Mouse (Mus musculus): ENCODE measurements around the gene Mycl. TPM values are rescaled to one million over a fixed set of nuclear protein-coding genes. Genes with fewer than 3 reads are reported as not detected.

The Mycl gene
- polyA plus RNA-seq, 1 experiment from 2014 or later = 82.3 TPM

- no peak overlapping the region for H3K27ac ChIP-seq
- no peak overlapping the region for H3K4me3 ChIP-seq
- H3K27me3 ChIP-seq (ENCODE audit: insufficient read depth, poor library complexity, severe bottlenecking) = no peaks in the 10 kb centered on the region
- WGBS = 95% methylated on average over 2 of the region's 2 CpGs
- H3K4me1 ChIP-seq (replicated peaks) = peaks cover 10% of the 10 kb centered on the region; the same call in 1 of the 2 replicates
- no peak for DNase-seq (ENCODE audit: low spot score)
- H3K36me3 ChIP-seq = peaks cover 88% of the 10 kb centered on the region
- no peaks in the 10 kb centered on the region for H3K9me3 ChIP-seq
Measured at GRCm38 (mm10) chr4:123035636-123036035, 40.2 kb downstream of the Mycl start.

- Histone ChIP-seq H3K27me3 (ENCODE audit: insufficient read depth, poor library complexity, severe bottlenecking) (no peaks in the 10 kb centered on the region), H3K9me3 (no peaks in the 10 kb centered on the region), H3K4me3 (no peak overlapping the region), H3K36me3 (peaks cover 86% of the 10 kb centered on the region), H3K27ac (no peak overlapping the region; the same call in 1 of the 2 replicates), H3K4me1 (replicated peaks) (peaks cover 8% of the 10 kb centered on the region; the same call in 1 of the 2 replicates)
- DNase-seq (ENCODE audit: low spot score) = no peak
- WGBS = 72% methylated on average over 3 of the region's 3 CpGs
Measured at GRCm38 (mm10) chr4:123036710-123037109, 41.3 kb downstream of the Mycl start.

- 0 out of 2 replicates have a peak, but pooled peaks cover 5% of the 10 kb centered on the region for H3K4me1 ChIP-seq (replicated peaks)
- DNase-seq (ENCODE audit: low spot score) = no peak
- H3K27ac ChIP-seq = no peak overlapping the region
- H3K36me3 ChIP-seq = peaks cover 90% of the 10 kb centered on the region
- H3K4me3 ChIP-seq = no peak overlapping the region
- H3K9me3 ChIP-seq = no peaks in the 10 kb centered on the region
- H3K27me3 ChIP-seq (ENCODE audit: insufficient read depth, poor library complexity, severe bottlenecking) = no peaks in the 10 kb centered on the region
- 95% methylated on average over 6 of the region's 6 CpGs for WGBS
Measured at GRCm38 (mm10) chr4:123041131-123041530, 45.7 kb downstream of the Mycl start.

DNA sequence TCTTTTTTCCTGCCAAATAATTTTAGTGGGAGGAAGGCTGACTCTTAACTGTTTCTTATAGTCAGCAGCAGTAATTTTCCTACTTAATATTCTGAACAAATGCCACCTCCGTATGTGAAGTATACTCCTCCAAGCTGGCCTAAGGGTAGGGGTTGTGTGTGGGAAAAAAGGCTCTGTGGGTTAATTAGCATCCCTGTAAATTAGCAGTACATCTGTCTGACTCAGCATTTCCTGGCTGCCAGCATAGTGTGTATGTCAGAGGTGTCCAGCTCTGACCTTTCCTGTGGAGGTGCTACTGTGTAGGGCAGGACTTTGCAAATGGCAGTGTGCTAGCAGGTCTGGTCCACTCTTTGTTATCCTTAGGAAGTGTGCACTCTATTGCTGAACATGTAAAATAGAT lies 48.4 kb downstream of the Mycl start:
- Histone ChIP-seq H3K9me3 (no peaks in the 10 kb centered on the region), H3K27me3 (ENCODE audit: insufficient read depth, poor library complexity, severe bottlenecking) (no peaks in the 10 kb centered on the region), H3K27ac (no peak overlapping the region), H3K36me3 (peaks cover 96% of the 10 kb centered on the region), H3K4me1 (replicated peaks) (no peaks in the 10 kb centered on the region), H3K4me3 (no peak overlapping the region)
- DNase-seq (ENCODE audit: low spot score) = no peak
- WGBS = 92% methylated on average over 1 of the region's 1 CpGs

GRCm38 (mm10) chr4:123044842-123045241 lies 49.4 kb downstream of the Mycl start:
- H3K36me3 ChIP-seq = peaks cover 96% of the 10 kb centered on the region
- 95% methylated on average over 4 of the region's 4 CpGs for WGBS
- no peak for DNase-seq (ENCODE audit: low spot score)

GRCm38 (mm10) chr4:123046300-123046699 lies 50.8 kb downstream of the Mycl start:
- H3K9me3 ChIP-seq = no peaks in the 10 kb centered on the region

More at GRCm38 (mm10) chr4:123044842-123045241, 49.4 kb downstream of the Mycl start:
- no peaks in the 10 kb centered on the region for H3K4me1 ChIP-seq (replicated peaks)
- no peaks in the 10 kb centered on the region for H3K27me3 ChIP-seq (ENCODE audit: insufficient read depth, poor library complexity, severe bottlenecking)
- no peaks in the 10 kb centered on the region for H3K9me3 ChIP-seq
- H3K27ac ChIP-seq = no peak overlapping the region
- H3K4me3 ChIP-seq = no peak overlapping the region

DNA sequence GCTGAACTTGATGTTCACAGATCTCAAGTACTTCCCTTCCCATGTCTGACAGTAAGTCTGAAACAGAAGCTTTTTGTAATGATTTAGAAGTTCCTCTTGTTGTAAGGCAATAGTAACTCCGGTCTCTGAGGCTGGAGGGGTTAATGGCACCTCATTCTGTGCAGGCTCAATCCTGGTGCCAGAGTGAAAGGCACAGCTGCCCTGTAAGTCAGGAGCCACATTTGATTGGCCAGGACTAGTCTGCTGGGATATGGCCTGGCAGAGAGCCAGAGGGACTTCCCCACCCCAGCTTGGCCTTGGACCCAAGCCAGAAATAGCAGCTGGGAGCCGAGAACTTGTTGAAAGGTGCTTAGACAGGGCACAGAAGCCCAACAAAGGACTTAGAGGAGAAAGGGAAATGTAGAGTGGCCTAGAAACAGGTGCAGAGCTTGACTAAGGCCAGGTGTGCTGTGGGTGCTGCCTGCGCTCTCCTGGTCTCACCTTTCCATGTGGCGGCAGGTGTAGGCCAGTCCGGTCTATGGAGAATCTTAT lies 55.3 kb downstream of the Mycl start:
- peaks cover 18% of the 10 kb centered on the region for H3K4me1 ChIP-seq (replicated peaks)
- H3K27ac ChIP-seq = no peak overlapping the region; the same call in 1 of the 2 replicates
- H3K27me3 ChIP-seq (ENCODE audit: insufficient read depth, poor library complexity, severe bottlenecking) = no peaks in the 10 kb centered on the region
- no peak overlapping the region for H3K4me3 ChIP-seq
- H3K36me3 ChIP-seq = peaks cover 100% of the 10 kb centered on the region
- 90% methylated on average over 5 of the region's 5 CpGs for whole genome bisulfite sequencing
- DNase-seq (ENCODE audit: low spot score) = no peak
- H3K9me3 ChIP-seq = no peaks in the 10 kb centered on the region

More at GRCm38 (mm10) chr4:123046300-123046699, 50.8 kb downstream of the Mycl start:
- 94% methylated on average over 3 of the region's 3 CpGs for WGBS
- no peak for DNase-seq (ENCODE audit: low spot score)
- Histone ChIP-seq H3K4me3 (no peak overlapping the region), H3K36me3 (peaks cover 98% of the 10 kb centered on the region), H3K27ac (no peak overlapping the region), H3K4me1 (replicated peaks) (peaks cover 7% of the 10 kb centered on the region; the same call in 1 of the 2 replicates), H3K27me3 (ENCODE audit: insufficient read depth, poor library complexity, severe bottlenecking) (no peaks in the 10 kb centered on the region)

Other genes starting within 250 kb of the Mycl start
- gene Ppt1, start 159.4 kb upstream of the Mycl start, polyA plus RNA-seq (2016; fragmentation: Nextera tagmentation; extraction: Ambion mirVana) = 62.4 and 63.4 TPM in 2 replicates
- gene Cap1, start 109.6 kb upstream of the Mycl start, polyA plus RNA-seq (2016; fragmentation: Nextera tagmentation; extraction: Ambion mirVana) = 66.8 and 79.3 TPM in 2 replicates
- gene Mfsd2a, start 34.5 kb upstream of the Mycl start, polyA plus RNA-seq (2016; fragmentation: Nextera tagmentation; extraction: Ambion mirVana) = 26.8 and 28.9 TPM in 2 replicates
- 22.7 and 25.0 TPM in 2 replicates for gene Trit1, start 20.9 kb downstream of the Mycl start, polyA plus RNA-seq (2016; fragmentation: Nextera tagmentation; extraction: Ambion mirVana)
- 0.25 and 0.60 TPM in 2 replicates for gene Bmp8b, start 109.5 kb downstream of the Mycl start, polyA plus RNA-seq (2016; fragmentation: Nextera tagmentation; extraction: Ambion mirVana)
- gene Oxct2b, start 120.6 kb downstream of the Mycl start, polyA plus RNA-seq (2016; fragmentation: Nextera tagmentation; extraction: Ambion mirVana) = not detected in 2 replicates
- 114 and 127 TPM in 2 replicates for gene Ppie, start 144.3 kb downstream of the Mycl start, polyA plus RNA-seq (2016; fragmentation: Nextera tagmentation; extraction: Ambion mirVana)
- 0.41 and 0.52 TPM in 2 replicates for gene Hpcal4, start 187.6 kb downstream of the Mycl start, polyA plus RNA-seq (2016; fragmentation: Nextera tagmentation; extraction: Ambion mirVana)
- gene Nt5c1a, start 205.9 kb downstream of the Mycl start, polyA plus RNA-seq (2016; fragmentation: Nextera tagmentation; extraction: Ambion mirVana) = not detected in 2 replicates
- gene Heyl, start 237.9 kb downstream of the Mycl start, polyA plus RNA-seq (2016; fragmentation: Nextera tagmentation; extraction: Ambion mirVana) = 11.5 and 21.7 TPM in 2 replicates